Mouse (Mus musculus): ENCODE measurements around the gene Sin3a. TPM values are rescaled to one million over a fixed set of nuclear protein-coding genes. Genes with fewer than 3 reads are reported as not detected.

Gene Sin3a
- polyA plus RNA-seq, 1 experiment from 2014 or later: 25.3 TPM

DNA sequence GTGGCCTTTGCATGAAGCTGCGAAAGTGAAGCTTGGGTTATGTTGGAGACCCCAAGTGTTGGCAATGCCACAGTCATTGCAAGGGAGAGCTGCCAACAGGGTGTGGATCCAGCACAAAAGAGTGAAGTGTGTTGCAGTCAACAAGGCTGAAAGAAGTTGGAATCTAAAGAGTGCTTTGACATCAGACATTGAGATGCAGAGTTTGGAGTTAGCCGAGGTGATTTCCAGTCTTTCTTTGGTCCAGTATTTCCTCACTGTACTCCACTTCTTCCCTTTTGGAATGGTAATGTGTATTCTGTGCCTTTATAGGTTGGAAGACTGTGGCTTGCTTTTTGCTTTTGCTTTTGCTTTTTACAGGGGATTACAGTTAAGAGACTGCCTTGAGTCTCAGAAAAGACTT is 94.3 kb downstream of the Sin3a start:
- no peak for DNase-seq (ENCODE audit: low spot score)

DNA sequence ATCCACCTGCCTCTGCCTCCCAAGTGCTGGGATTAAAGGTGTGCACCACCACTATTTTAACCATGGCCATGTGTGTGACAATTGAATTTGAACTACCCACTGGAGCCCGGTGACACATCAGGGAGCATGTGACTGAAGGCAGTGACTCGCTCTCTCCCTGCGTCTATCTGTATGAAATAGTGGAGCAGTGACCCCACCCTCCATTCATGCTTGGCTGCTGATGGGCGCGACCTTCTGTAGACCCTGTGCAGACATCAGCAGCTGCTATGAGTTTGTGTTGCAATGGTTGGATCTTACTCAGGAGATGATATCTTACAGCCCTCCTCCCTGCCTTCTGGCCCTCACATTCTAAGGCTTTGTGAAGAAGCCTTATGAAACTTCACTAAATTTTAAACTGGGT is 96.6 kb downstream of the Sin3a start:
- DNase-seq (ENCODE audit: low spot score): no peak

Other genes with a start within 250 kb of the Sin3a start
- 0.13 TPM in 1 of 2 replicates, not detected in the other for gene Odf3l1, start 207.4 kb upstream of the Sin3a start, polyA plus RNA-seq (2015; fragmentation: Nextera tagmentation; extraction: Ambion mirVana)
- gene Cspg4, start 207.0 kb upstream of the Sin3a start, polyA plus RNA-seq (2015; fragmentation: Nextera tagmentation; extraction: Ambion mirVana): 0.91 and 1.4 TPM in 2 replicates
- gene Snx33, start 143.7 kb upstream of the Sin3a start, polyA plus RNA-seq (2015; fragmentation: Nextera tagmentation; extraction: Ambion mirVana): 4.7 and 5.1 TPM in 2 replicates
- 154 and 160 TPM in 2 replicates for gene Imp3, start 134.6 kb upstream of the Sin3a start, polyA plus RNA-seq (2015; fragmentation: Nextera tagmentation; extraction: Ambion mirVana)
- gene Snupn, start 121.2 kb upstream of the Sin3a start, polyA plus RNA-seq (2015; fragmentation: Nextera tagmentation; extraction: Ambion mirVana): 20.9 and 23.6 TPM in 2 replicates
- 9.3 and 10.6 TPM in 2 replicates for gene Ptpn9, start 77.1 kb upstream of the Sin3a start, polyA plus RNA-seq (2015; fragmentation: Nextera tagmentation; extraction: Ambion mirVana)
- gene Man2c1, start 58.6 kb downstream of the Sin3a start, polyA plus RNA-seq (2015; fragmentation: Nextera tagmentation; extraction: Ambion mirVana): 36.6 and 37.6 TPM in 2 replicates
- gene Neil1, start 76.3 kb downstream of the Sin3a start, polyA plus RNA-seq (2015; fragmentation: Nextera tagmentation; extraction: Ambion mirVana): 28.6 and 34.7 TPM in 2 replicates
- 181 and 201 TPM in 2 replicates for gene Commd4, start 86.3 kb downstream of the Sin3a start, polyA plus RNA-seq (2015; fragmentation: Nextera tagmentation; extraction: Ambion mirVana)
- 0.04 TPM in 1 of 2 replicates, not detected in the other for gene Trcg1, start 164.5 kb downstream of the Sin3a start, polyA plus RNA-seq (2015; fragmentation: Nextera tagmentation; extraction: Ambion mirVana)
- gene 1700017B05Rik, start 190.6 kb downstream of the Sin3a start, polyA plus RNA-seq (2015; fragmentation: Nextera tagmentation; extraction: Ambion mirVana): 29.3 and 30.0 TPM in 2 replicates

All from thymus, postnatal 0 days (tissue).